Mouse (Mus musculus): ENCODE data around the gene Samd4. TPM values are rescaled to one million over a fixed set of nuclear protein-coding genes. Genes with fewer than 3 reads are reported as not detected.
A peak's percentile ranks its signal among the peaks of the same experiment; 100 is the strongest.

Samd4 gene
- total RNA-seq, 2 experiments from 2014 or later = 12.6 to 13.0 TPM

- DNase-seq (ENCODE audit: low spot score in 2 of 2) = no peak
These were observed 21.6 kb downstream of the Samd4 start for GRCm38 (mm10) chr14:46904276-46904675.

GRCm38 (mm10) chr14:46908858-46909257 is 26.2 kb downstream of the Samd4 start:
- no peak for DNase-seq (ENCODE audit: low spot score in 2 of 2)

DNA sequence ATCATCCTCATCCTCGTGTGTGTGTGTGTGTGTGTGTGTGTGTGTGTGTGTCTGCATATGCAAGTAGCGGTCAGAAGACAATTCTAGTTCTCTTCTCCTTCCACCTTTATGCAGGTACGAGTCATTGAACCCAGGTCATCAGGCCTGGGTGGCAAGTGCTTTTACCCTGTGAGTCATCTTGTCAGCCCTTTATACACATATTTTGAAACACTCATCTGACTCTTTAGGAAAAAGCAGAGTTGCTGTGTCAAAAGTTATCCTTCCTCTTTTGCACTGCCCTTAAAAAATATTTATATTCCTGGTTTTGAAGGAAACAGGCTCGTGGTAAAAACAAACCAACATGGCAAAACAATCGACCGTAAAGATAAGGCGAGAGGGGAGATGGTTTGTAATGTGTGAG is 29.8 kb downstream of the Samd4 start:
- no peak for DNase-seq (ENCODE audit: low spot score in 2 of 2)

DNA sequence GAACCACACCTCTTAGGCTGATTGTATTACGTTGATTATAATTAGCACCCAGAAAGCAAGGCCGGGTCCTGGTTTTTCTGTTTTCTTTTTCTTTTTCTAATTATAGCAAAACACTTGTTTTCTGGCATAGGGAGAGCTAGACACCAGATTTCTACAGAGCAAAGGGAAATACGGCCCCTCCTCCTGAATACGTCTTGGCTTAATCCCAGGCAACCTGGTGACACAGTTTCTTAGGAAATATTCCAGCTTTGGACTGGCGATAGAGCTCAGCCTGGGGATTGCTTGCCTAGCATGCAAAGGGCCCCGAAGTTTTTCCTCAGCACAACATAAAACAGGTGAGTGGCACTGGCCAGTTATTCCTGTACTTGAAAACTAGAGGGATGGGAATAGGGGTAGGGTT is 31.7 kb downstream of the Samd4 start:
- DNase-seq (ENCODE audit: low spot score in 2 of 2) = no peak

- no peak for DNase-seq (ENCODE audit: low spot score in 2 of 2)
These were observed 32.9 kb downstream of the Samd4 start for GRCm38 (mm10) chr14:46915555-46915954.

- DNase-seq (ENCODE audit: low spot score in 2 of 2) = no peak
These were observed 33.9 kb downstream of the Samd4 start for GRCm38 (mm10) chr14:46916581-46916980.

GRCm38 (mm10) chr14:46917136-46917535 is 34.5 kb downstream of the Samd4 start:
- DNase-seq (ENCODE audit: low spot score in 2 of 2) = no peak

- DNase-seq (ENCODE audit: low spot score in 2 of 2) = no peak
These were observed 34.9 kb downstream of the Samd4 start for GRCm38 (mm10) chr14:46917581-46917980.

- no peak for DNase-seq (ENCODE audit: low spot score in 2 of 2)
These were observed 37.8 kb downstream of the Samd4 start for GRCm38 (mm10) chr14:46920496-46920895.

GRCm38 (mm10) chr14:46921178-46921975 is 38.7 kb downstream of the Samd4 start:
- DNase-seq (ENCODE audit: low spot score in 2 of 2) = no peak

DNA sequence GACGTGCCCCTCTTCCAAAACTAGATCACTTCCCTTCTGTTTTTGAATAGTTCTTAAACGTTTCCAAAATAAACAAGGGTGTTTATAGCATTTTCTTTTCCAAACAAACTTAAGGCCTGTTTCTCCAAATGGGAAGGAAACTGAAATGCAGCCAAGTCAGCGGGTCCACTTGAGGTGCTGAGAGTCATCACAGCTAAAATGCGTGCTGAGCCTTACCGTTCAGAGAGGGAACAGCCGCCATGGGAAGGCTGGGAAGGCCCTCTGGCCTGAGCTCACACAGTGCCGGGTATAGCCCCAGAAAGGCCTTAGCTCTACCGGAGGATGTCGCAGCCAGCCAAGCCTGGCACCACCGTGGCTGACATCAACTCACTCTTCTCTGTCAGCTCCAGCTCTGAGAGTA is 41.3 kb downstream of the Samd4 start:
- DNase-seq (ENCODE audit: low spot score in 2 of 2) = no peak

DNA sequence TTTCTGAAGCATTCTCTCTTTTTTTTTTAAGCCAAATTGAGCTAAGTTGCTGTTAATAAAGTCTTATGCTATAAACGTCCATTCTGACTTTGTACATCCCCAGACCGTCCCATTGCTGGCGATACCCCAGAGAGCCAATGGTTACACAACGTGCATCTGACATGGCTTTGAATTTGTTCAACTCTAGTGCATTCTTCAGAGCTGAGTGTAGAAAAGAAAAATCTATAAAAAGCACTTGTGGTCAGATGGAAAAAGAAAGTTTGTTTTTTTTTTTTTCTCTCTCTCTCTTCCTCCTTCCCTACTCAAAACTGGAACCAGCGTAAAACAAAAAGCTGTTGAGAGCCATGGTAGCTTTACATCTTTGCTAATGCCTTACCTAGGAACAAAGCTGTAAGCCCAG is 41.8 kb downstream of the Samd4 start:
- DNase-seq (ENCODE audit: low spot score in 2 of 2) = no peak

- DNase-seq (ENCODE audit: low spot score in 2 of 2) = no peak
These were observed 45.9 kb downstream of the Samd4 start for GRCm38 (mm10) chr14:46928556-46928955.

GRCm38 (mm10) chr14:46932121-46932520 is 49.5 kb downstream of the Samd4 start:
- DNase-seq (ENCODE audit: low spot score in 2 of 2) = no peak

- no peak for DNase-seq (ENCODE audit: low spot score in 2 of 2)
These were observed 50.1 kb downstream of the Samd4 start for GRCm38 (mm10) chr14:46932708-46933107.

DNA sequence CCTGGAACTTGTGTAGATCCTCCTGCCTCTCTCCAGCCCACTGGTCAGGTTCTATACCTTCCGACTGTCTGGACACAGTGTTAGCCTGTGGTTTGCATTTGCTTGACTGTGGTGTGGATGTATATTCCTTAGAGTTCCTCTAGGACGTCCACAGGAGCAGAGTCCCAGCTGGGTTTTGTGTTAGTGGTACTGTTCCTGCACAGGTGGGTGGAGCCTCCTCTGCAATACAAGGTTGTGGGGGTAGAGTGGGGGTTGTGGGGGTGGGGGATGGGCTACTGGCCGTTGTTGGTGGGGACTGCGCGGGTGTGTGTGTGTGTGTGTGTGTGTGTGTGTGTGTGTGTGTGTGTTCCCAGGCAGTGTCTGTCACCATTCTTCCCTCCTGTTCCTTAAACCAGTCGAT is 58.4 kb downstream of the Samd4 start:
- no peak for DNase-seq (ENCODE audit: low spot score in 2 of 2)

DNA sequence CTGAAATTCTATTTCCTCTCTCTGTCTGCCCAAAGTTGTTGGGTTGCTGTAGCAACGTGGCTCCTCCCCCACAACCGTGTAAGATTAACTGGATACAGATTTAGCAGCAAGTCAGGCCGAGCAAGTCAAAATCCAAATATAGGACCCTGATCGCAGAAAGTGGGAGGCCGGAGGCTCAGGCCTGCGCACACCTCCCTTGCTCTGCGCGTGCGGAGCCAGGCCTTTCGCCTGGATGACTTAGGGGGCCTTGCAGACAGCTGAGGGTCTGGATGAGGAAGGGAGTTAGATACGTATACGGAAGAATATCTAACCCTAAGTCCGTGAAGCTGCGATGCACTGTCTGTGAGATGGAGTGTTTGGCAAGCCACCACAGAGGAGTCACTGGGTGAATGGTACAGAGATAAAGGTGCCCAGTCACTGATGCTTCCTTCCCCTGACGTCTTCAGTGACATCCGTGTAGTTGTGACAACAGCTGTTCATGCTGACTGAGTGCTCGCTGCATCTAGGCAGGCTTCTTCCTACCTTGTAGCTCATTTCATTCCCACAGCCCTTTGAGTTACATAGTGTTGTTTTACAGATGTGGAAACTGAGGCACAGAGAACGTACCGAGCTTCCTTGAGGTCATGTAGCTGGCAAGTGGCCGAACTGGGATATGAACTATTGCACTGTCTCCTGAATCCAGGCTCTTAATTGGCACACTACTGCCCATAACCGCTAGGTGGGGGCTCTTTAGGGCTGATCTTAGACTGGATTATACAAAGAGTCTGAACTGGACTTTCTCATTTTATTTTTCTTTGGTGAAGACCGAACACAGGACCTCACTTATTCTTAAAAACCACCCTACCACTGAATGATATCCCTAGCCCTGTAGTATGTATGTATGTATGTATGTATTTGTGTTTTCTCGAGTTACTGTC is 59.5 kb downstream of the Samd4 start:
- peak; percentile 48 to 60 for DNase-seq (ENCODE audit: low spot score in 2 of 2)

GRCm38 (mm10) chr14:46944411-46944810 is 61.8 kb downstream of the Samd4 start:
- no peak for DNase-seq (ENCODE audit: low spot score in 2 of 2)

DNA sequence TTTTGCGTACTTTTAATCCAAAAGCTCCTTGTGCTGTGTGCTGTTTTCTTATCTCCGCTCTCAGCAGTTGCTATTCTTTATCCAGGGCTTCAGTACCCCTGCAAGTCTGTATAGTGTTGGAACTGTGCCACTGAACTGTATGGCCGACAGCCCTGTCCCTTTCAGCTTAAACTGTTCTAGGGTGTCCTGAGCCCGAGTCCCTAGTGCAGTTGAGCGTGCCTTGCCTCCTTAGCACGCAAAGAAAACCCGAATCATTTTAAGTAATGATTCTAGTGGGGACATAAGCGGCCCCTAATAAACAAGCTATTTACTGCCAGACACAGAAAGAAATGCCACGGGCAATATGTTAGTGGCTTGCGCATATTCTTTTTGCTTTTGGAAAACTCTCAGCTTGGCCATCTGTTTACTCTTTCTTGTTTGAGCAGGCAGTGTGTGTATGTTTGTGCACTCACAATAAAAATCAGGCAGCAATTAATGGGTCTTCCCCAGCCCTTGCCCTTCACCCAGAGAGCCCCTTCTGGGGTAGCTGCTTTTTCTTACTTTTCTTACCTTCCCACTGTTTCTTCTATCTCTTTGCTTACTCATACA is 63.3 kb downstream of the Samd4 start:
- no peak for DNase-seq (ENCODE audit: low spot score in 2 of 2)

GRCm38 (mm10) chr14:46947644-46948043 is 65.0 kb downstream of the Samd4 start:
- no peak for DNase-seq (ENCODE audit: low spot score in 2 of 2)

GRCm38 (mm10) chr14:46950527-46951384 is 68.1 kb downstream of the Samd4 start:
- no peak for DNase-seq (ENCODE audit: low spot score in 2 of 2)

Data from layer of hippocampus, postnatal 10 days (tissue).